Mouse (Mus musculus): ENCODE data around the gene Slc35f3.
"Not testable (repeated sequence)": the region's sequence is repeated elsewhere in the genome, so short reads cannot be mapped to it uniquely, and the experiment has no call there.

Slc35f3 gene

DNA sequence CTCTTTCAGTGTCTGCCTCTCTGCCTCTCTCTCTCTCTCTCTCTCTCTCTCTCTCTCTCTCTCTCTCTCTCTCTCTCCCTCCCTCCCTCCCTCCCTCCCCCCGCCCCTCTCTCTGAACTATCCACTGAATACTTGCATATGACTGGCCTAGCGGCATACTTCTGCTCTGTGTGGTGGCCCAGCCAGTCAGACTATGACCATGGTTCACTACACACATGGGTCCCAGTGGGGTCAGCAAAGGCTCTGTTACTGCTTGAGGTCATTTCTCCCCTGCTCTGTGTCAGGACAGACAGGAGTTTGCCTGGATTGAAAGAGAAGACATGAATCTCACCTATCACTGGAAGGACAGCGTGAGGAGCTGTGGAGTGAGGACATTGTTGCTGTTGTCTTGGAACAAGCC lies 40.5 kb downstream of the Slc35f3 start:
- DNase-seq (ENCODE audit: low spot score) = no peak

DNA sequence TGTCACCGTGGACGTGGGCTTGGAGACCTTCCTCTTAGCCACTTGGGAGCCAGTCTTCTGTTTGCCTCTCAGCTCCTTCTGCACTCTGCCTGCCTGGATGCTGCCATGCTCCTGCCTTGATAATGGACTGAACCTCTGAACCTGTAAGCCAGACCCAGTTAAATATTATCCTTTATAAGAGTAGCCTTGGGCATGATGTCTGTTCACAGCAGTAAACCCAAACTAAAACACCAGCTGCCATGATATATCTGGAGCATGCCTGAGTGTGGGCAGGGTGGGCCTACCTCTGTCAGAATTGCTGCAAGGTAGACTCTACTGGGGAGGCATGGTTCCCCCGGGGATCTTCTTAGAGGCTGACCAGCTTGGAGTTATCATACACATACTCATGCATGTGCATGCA lies 41.0 kb downstream of the Slc35f3 start:
- DNase-seq (ENCODE audit: low spot score) = no peak

DNA sequence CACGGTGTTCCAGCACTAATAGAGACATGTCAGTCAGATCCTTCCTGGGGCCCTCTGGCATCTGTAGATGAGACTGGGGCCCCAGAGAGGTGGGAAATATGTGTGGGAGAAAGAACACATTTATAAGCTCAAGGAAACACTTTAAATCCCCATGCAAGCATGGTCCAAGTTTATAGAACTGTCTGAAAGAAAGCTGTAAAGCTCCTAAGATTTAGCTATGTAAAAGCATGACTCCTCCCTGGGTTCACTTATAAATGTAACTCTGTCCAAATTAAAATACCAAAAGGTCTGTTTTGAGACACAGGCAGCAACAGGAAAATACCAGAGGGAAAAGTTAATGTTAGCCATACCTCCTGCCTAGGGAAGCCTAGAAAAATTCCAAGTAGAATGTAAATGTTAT lies 42.8 kb downstream of the Slc35f3 start:
- DNase-seq (ENCODE audit: low spot score) = no peak

DNA sequence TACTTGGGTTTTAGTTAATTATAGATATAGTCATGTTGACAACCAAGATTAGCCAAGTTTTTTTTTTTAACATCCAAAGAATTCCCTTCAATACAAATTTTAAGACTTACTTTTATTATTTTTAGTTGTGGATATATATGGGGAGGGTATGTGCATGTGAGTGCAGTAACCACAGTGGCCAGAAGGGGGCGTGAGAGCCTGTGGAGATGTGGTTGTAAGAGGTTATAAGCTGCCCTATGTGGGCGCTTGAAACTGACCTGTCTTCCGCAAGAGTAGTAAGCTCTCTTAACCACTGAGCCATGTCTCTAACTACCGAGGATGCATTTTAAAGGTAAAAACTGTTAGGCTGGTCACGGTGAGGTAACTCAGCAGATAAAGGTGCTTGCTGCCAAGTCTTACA lies 45.1 kb downstream of the Slc35f3 start:
- no peak for DNase-seq (ENCODE audit: low spot score)

DNA sequence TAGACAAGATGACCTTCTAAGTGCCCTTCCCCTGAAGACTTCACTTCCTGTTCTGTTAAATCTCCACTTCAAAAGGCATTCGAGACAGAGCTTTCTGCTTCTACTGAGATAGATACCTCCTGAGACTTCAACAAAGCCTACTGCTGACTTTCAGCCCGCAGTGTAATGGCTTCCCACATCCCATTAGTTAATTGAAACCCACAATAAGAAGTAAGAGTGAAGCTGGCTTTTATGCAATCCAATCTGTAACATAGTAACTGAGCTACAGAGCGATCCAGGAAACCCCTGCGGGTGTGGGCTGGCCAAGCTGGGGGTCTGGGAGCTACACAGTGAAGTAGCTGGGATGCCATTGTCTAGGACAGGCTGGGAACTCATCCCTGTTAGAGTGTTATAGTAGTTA lies 46.7 kb downstream of the Slc35f3 start:
- no peak for DNase-seq (ENCODE audit: low spot score)

DNA sequence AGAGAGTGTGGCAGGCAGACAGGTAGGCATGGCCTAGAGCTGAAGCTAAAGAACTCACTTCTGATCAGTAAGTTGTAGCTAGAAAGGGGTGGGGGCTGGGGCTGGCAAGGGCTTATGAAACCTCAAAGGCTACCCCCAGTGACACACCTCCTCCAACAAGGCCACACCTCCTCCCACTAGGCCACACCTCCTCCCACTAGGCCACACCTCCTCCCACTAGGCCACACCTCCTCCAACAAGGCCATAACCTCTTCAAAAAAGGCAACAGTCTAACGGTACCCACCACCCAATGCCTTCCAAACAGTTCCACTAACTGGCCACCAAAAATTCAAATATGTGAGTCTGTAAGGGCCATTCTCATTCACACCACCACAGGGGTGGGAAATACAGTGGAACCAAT lies 54.9 kb downstream of the Slc35f3 start:
- no peak for DNase-seq (ENCODE audit: low spot score)

DNA sequence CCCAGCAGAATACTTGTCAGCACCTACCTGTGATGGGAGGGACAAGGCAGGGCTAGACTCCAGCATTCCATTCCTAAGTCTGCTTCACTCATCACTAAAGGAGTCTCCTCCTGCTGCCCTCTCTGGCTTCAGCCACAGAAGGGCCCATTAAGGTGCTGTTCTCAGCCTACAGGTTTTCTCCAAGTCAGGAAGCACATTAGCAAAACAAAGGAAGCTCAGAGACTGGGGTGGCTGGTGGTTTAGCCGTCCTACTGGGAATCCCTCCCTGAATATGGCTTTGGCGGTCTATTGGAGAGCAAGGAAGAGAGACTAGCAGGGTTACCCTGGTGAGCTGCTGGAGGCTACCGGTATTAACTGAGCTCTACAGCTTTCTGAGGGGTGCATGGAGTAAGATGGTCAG lies 59.6 kb downstream of the Slc35f3 start:
- no peak for DNase-seq (ENCODE audit: low spot score)

DNA sequence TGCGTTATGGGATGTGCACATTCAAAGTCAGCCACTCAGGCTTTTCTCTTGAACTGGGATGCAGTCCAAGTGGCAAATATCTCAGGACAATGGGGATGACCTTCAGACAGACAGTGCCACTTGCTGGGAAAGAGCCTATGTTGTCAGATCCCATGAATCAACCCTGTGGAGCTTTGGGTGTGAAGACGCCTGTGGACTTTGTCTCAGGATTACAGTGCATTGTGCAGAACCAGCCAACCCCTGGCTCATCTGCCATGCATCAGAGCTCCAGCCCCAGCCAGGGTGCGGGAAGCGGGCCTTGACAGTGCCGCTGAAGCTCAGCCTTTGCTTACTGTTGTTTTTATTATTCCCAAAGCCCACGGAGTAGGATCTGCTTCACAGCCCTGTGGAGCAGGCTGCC lies 60.9 kb downstream of the Slc35f3 start:
- no peak for DNase-seq (ENCODE audit: low spot score)

DNA sequence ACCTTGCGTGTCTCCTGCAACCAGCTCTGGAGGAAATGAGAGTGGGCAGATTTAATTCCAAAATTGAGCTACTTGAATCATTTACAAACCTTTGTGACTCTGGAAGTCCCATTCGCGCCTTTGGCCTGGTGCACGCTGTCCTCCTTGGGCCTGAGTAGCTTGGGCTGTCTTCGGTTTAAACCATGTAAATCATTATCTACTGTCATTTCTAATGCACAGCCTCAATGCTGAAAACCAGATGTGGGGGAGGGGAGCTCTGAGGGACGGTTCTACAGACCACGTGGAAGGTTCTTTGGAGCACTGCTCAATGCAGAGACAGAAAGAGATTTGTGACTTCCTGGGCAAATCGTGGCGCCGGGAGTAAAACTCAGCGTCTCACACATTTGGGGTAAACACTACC lies 61.7 kb downstream of the Slc35f3 start:
- no peak for DNase-seq (ENCODE audit: low spot score)

DNA sequence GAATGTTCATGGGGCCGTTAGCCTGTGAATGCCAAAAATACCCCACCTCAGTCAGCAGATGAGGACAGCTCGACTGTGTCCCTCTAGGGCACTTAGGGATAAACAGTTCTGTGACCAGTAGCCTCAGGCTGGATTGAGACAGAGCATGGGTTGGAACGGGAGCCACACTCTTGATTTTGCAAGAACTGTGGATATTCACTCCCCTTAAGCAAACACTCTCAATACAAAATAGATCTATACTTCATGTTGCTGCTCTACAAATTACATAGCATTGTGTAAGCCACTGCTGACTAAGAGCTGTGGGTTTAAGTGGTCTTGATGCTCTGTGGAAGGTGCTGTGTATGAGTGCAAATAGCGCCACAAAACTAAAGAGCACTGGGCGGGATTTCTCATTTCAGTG lies 62.3 kb downstream of the Slc35f3 start:
- DNase-seq (ENCODE audit: low spot score) = no peak

DNA sequence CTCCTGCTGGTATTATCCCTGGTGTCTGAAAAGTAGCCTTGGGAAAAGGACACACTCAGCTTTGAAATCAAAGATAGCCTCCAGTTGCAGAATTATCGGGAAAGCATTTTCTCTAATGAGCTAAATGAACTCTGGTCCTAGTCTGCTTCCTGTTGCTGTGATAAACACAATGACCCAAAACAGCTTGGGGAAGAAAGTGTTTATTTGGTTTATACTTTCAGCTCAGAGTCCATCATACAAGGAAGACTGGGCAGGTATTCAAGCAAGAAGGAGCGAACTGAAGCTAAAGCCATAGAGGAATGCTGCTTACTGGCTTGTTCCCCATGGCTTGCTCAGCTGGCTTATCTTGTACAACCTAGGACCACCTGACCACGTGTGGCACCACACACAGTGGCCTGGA lies 67.9 kb downstream of the Slc35f3 start:
- no peak for DNase-seq (ENCODE audit: low spot score)

DNA sequence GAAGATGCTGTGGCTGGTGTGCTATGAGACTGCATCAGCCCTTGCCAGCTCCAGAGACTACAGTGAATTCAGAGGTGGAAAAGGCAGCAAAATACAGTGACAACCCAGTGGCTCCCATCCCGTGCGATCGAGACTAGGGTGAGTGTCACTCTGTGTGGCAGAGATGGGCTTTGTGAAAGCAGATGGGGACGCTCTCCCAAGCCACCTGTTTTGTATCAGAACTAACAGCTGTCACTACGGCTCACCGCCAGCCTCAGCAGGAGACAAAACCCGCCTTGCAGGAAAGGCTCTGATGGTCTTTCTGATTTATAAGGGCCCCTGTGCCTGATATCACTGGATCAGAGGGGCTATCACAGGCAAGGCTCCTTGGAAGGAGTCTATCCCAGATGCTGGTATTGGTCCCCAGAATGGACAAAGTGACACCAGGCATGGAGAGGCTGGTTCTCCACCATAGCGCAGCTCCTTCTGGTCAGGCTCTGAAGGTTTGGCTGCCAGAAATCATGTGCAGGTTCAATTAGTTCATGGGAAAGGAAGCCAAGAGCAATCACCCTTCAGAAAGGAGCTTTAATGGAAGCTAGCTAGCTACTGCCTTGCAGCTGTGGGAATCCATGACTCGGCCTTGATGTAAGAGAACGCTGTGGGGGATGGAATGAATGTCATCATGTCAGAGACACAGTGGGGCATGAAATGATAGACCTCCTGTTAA lies 70.1 kb downstream of the Slc35f3 start:
- DNase-seq (ENCODE audit: low spot score) = peak; percentile 57

DNA sequence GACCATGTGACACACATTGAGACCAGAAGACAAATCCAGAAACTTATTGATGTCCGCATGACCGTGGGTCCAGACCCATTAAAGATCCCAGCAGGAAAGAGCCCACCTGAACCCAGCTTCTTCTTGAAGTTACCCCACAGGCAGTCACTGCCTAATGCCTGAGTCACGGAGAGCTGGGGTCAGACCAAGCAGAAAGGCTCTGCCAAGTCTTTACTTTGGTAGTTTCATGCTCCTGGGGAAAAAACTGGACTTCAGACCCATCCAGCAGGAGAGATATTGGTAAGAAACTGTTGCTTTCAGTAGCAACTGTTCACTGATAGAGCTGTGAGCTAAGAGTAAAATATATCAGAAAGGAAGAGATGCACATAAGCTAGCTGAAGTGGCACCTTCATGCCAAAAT lies 73.5 kb downstream of the Slc35f3 start:
- DNase-seq (ENCODE audit: low spot score) = no peak

DNA sequence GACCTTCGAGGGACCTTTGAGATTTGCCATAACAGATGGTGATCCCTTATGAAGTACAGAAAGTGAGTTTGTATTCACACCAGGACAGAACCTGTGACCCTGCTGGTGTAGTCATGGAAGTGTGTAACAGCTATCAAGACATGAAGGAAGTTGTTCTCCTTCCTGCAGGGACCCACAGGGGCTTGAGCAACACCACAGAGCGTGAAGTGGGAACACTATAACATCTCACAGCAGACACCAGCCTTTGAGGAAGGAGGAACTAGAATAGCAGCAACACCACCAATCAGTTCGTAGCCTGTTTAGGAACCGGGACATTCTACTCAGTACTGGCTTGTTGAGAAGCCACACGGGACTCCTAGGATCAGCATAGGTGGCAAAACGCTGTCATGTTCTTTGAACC lies 81.2 kb downstream of the Slc35f3 start:
- DNase-seq (ENCODE audit: low spot score) = no peak

DNA sequence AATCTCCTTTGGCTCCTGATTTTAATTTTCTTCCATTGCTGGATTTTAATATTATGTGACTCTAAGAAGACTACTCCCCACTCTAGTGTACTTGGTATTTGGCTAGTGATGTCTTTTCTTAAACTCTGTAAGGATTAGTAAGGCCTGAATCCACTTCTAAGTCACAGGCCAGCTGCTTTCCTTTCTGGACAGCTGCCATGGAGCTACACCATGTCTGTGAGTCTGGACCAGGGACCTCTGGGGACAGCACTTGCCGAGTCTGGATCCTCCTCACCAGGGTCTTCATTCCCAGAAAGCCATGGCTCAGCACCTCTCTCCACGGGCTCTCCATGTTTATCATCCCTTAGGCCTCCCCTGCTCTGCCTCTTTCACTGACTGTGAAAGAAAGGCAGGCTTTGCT lies 81.8 kb downstream of the Slc35f3 start:
- DNase-seq (ENCODE audit: low spot score) = no peak

DNA sequence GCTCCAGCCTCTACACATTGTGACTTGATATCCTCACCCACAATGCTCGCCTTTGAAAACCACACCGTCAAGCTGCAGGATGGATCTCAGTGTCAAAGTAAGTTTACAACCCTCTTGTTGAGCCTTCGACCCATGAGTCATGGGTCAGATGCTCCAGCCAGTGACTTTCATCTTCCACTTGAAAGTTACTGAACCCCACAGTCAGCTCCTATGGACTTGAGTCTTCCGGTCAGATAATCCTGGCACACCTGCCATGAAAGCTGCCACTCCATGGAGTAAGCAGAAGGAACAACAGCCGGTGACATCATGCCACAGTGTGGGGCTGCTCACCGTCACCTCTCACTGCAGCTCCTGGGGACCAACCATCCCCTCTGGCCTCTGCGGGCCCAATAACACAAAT lies 82.9 kb downstream of the Slc35f3 start:
- no peak for DNase-seq (ENCODE audit: low spot score)

DNA sequence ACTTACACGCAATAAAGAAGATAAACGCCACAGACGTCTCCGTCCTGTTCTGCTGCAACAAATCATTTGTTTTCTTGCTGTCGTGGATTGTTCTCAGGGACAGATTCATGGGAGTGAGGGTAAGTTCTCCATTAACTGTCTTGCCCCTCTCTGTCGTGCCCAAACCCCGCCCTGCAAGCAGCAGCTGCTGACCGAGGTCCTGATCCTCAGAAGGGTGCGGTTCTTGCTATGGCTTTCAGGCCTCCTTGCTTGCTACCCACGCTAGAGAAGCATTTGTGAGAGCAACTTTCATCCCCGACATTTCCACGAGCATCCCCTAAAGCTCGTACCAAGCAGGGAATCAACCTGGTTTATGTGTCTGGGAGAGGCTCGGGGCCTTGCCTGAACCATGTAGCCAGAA lies 83.9 kb downstream of the Slc35f3 start:
- DNase-seq (ENCODE audit: low spot score) = no peak

DNA sequence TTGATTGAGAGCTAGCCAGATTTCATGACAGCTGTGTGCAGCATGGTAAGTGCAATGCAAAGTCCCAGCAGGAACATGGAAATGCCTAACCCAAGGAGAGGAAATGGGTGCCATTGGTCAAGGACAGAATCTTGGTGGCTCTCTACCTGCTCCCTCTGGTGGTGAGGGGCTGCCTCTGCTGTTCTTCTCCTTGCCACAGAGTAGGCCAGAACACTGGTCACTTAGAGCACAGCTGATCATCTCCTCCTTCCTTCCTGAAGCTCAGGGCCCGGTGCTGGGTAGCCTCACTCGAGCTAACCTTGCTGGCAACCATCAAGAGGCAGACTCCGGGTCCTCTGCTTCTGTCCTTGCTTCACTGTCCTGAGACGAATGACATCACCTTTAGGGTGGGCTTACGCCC lies 84.4 kb downstream of the Slc35f3 start:
- peak; percentile 41 for DNase-seq (ENCODE audit: low spot score)

DNA sequence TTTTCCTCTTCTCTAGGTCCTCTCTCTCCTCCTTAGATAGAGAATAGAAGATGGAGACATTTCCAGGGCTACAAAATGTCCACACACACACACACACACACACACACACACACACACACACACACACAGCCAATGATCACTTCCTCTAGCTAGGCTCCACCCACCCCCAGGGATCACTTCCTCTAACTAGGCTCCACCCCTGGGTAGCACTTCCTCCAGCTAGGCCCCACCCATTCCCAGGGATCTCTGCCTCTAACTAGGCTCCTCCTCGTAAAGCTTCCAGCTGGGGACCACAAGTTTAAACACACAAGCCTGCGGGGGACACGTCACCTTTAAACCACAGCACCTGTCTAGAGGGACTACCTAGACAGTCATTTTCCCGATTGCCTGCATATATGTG lies 89.2 kb downstream of the Slc35f3 start:
- no peak for DNase-seq (ENCODE audit: low spot score)

DNA sequence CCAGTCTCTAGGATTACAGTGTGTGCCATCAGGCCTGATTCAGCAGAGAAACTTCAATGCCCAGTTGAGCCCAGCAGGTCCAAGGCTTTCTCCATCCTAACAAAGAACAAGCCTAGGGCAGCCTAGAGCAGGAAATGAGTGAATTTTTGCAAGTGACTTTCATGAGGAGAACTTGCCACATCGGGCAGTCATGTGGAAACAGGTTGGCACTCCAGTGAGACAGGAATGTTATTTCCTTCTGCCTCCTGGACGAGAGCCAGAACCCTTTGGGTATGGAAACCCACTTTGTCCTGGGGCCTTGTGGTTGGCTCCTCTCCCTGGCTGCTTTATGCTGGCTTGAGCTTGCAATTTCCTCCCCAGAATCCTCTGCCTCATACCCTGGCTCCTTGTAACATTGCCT lies 93.2 kb downstream of the Slc35f3 start:
- DNase-seq (ENCODE audit: low spot score) = no peak

DNA sequence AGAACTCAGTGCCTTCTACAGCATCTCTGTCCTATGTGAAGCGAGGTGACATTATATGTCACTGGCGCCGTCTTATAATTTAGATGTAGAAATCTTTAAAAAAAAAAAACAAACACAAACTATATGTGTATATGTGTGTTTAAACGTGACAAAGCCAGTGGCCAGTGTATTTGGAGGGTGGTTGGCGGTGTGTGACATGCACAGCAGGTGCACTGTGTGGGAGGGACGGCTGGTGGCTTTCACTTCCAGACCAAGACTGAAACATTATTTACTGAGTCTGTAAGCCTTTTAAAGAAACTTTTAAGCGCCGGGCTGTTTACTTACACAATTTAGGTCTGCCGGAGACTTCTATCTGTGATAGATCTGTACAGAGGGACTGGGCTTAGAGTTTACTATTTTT lies 97.0 kb downstream of the Slc35f3 start:
- no peak for DNase-seq (ENCODE audit: low spot score)

DNA sequence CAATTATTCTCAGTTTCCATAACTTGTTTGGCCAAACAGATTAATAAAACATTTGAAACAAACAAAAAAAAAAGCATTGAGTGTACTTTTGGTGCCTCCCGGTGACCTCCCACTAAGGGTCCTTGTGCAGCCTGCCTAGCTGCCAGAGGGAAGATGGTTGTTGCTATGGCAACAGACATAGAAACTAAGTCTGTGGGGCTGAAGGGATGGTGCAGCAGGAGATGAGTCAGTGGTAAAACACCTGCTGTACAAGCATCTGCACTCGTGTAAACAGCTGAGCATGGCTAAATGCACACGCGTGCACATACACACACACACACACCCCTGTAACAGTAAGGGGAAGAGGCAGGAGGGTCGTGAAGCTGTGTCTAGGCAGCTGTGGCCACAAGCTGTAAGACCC lies 97.6 kb downstream of the Slc35f3 start:
- no peak for DNase-seq (ENCODE audit: low spot score)

DNA sequence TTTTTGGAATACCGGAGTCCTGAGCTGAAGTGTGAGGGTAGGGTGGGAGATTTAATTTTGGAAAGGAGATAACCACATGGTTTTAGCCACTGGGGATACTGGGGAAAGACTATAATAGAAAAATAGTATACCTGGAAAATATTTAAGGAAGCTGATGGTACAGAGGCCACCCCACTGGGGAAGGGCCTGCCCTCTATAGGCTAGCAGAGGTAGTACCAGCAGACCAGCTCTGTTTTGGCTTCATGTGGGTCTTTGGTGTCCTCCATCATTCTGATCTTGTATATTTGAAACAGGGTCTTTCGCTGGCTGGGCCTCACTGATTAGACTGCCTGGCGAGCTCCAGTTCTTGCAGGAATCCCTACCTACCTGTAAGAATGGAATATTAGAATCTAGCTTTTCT lies 100.0 kb downstream of the Slc35f3 start:
- DNase-seq (ENCODE audit: low spot score) = no peak

DNA sequence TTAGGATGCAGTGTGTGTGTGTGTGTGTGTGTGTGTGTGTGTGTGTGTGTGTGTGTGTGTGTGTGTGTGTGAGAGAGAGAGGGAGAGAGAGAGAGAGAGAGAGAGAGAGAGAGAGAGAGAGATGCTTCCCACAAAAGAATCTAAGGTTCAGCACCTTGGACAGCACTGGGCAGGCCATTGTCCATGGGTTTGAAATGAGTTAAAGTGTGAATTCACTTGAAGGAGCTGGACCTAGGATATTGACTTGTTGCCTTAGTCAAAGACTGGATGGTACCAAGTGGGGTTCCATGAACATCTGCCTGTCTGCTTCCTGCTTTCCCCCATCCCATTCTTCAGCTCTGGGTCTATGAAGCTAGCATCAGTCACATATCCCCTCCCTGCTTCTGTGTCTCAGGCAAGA lies 106.2 kb downstream of the Slc35f3 start:
- DNase-seq (ENCODE audit: low spot score) = not testable (repeated sequence)

DNA sequence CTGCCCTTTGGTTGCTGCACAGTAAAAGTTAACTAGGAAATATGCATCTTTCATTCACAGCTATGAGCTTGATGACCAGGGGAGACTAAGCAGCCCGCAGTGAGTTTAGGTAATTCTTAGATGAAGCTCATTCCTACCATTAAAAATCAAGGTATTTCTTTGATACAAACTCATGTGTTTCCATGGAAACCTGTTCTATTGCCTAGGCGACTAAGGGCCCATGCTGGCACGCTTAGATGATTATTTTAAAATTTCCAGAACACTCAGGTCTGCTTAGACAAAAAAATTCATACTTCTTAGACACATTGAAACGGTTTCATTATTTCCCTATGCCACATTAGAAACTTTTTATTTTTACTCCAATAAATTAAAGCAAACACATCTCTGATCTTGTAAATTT lies 106.7 kb downstream of the Slc35f3 start:
- no peak for DNase-seq (ENCODE audit: low spot score)
